Mouse (Mus musculus) hindbrain, postnatal 0 days (tissue): ENCODE results near the gene Ambra1. TPM values are rescaled to one million over a fixed set of nuclear protein-coding genes. Genes with fewer than 3 reads are reported as not detected.

Experiments
- ATAC-seq: fragments of 200-750 bp; cut with Nextera tagmentation; 2 replicates; pipeline ENCODE4 v1.8.0; 2017; ENCODE audit warnings: mild to moderate bottlenecking, moderate TSS enrichment, moderate library complexity
- DNase-seq: peaks from one replicate; pipeline ENCODE4 v3.0.0-alpha.2; 2015; ENCODE audit warnings: low spot score
- H3K27ac ChIP-seq: fragments of 300-500 bp; sonication (generic); 2 replicates; pipeline ENCODE4 v1.5.1; 2014; ENCODE audit warnings: mild to moderate bottlenecking
- H3K27me3 ChIP-seq: fragments of 300-500 bp; sonication (generic); 2 replicates; pipeline ENCODE4 v1.6.1; 2014; ENCODE audit warnings: low read length, mixed read lengths; ENCODE audit not compliant: insufficient read depth
- H3K36me3 ChIP-seq: fragments of 300-500 bp; sonication (generic); 2 replicates; pipeline ENCODE4 v1.6.1; 2014; ENCODE audit warnings: low read length, mixed read lengths; ENCODE audit not compliant: insufficient read depth
- H3K4me1 ChIP-seq: fragments of 300-500 bp; sonication (generic); 2 replicates; pipeline ENCODE4 v1.6.1; 2014; ENCODE audit warnings: antibody characterized with exemption, low read length, mixed read lengths; ENCODE audit not compliant: insufficient read depth
- H3K4me2 ChIP-seq: fragments of 300-500 bp; sonication (generic); 2 replicates; pipeline ENCODE4 v1.6.1; 2014; ENCODE audit warnings: low read depth, mild to moderate bottlenecking, low read length, moderate library complexity, mixed read lengths
- H3K4me3 ChIP-seq: fragments of 300-500 bp; sonication (generic); 2 replicates; pipeline ENCODE4 v1.5.1; 2014; ENCODE audit warnings: low read length
- H3K9ac ChIP-seq: fragments of 300-500 bp; sonication (generic); replicated peaks from 2 replicates; pipeline ENCODE4 v1.6.1; 2014; ENCODE audit warnings: mild to moderate bottlenecking, low read length, moderate library complexity, mixed read lengths
- H3K9me3 ChIP-seq: fragments of 300-500 bp; sonication (generic); 2 replicates; pipeline ENCODE4 v1.6.1; 2016; ENCODE audit warnings: low read length, mixed read lengths
- CTCF ChIP-seq: IDR thresholded peaks from 2 replicates; pipeline ENCODE4 v1.5.1; 2016; ENCODE audit warnings: antibody characterized with exemption, control low read depth, low read depth
- WGBS: fragments of 180-500 bp; shearing (Covaris S2); extraction: QIAGEN DNeasy Blood & Tissue Kit; methylation state at CpG from one replicate; pipeline ENCODE4 v1.1.7; 2014; 5-methylcytosine and 5-hydroxymethylcytosine counted together
- polyA plus RNA-seq: library from polyadenylated mRNA; unstranded; fragments of >200 nt; fragmentation: Nextera tagmentation; extraction: Ambion mirVana; gene quantifications from 2 replicates; pipeline ENCODE4 v1.2.1, GENCODE M21; 2015
- total RNA-seq: library from RNA; depleted of rRNA; stranded (reverse); fragments of >200 nt; gene quantifications from 2 replicates; pipeline ENCODE4 v1.2.3, GENCODE M21; 2014

Gene Ambra1
- total and polyA plus RNA-seq, 2 experiments from 2014 or later, result 15.7 to 50.6 TPM

- no peak overlapping the region for H3K4me3 ChIP-seq
- no peaks in the 10 kb centered on the region for H3K27me3 ChIP-seq
- no peak for ATAC-seq
- H3K36me3 ChIP-seq, result no peaks in the 10 kb centered on the region
- no peak for DNase-seq
- no peak for TF ChIP-seq CTCF
- H3K4me2 ChIP-seq, result no peak overlapping the region
- no peaks in the 10 kb centered on the region for H3K4me1 ChIP-seq
- H3K9me3 ChIP-seq, result no peaks in the 10 kb centered on the region
- no peak overlapping the region for H3K27ac ChIP-seq
- H3K9ac ChIP-seq, result no peak overlapping the region
- WGBS, result 73% methylated on average over 6 of the region's 6 CpGs
Observed at GRCm38 (mm10) chr2:91854575-91854974, 124.6 kb downstream of the Ambra1 start.

- H3K36me3 ChIP-seq, result no peaks in the 10 kb centered on the region
- ATAC-seq (no peak), DNase-seq (no peak)
- no peak overlapping the region for H3K9ac ChIP-seq
- H3K4me3 ChIP-seq, result no peak overlapping the region
- no peaks in the 10 kb centered on the region for H3K4me1 ChIP-seq
- TF ChIP-seq CTCF, result no peak
- H3K9me3 ChIP-seq, result no peaks in the 10 kb centered on the region
- no peaks in the 10 kb centered on the region for H3K27me3 ChIP-seq
- no peak overlapping the region for H3K4me2 ChIP-seq
- 74% methylated on average over 3 of the region's 3 CpGs for WGBS
- no peak overlapping the region for H3K27ac ChIP-seq
Observed at GRCm38 (mm10) chr2:91856958-91857357, 127.0 kb downstream of the Ambra1 start.

DNA sequence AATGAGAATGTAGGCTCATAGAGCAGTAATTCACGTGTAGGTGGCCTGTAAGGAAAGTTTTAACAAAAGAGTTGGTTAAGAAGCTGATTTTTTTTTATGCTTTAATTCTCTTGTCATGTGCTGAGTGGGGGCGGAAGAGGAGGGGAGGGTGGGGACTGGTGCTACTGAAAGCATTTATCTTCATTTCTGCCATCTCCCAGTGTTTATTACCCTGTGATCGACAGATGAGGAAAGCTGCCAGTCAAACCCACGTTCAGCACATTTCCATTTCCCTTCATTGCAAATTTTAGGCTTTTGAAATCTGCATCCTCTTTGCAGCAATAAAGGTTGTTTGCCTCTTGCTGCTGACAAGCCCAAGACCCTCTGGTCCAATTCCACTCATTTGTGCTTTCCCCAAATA is 129.5 kb downstream of the Ambra1 start:
- ATAC-seq (no peak), DNase-seq (no peak)
- H3K36me3 ChIP-seq, result no peaks in the 10 kb centered on the region
- no peak for TF ChIP-seq CTCF
- no peak overlapping the region for H3K4me3 ChIP-seq
- 38% methylated on average over 4 of the region's 4 CpGs for WGBS
- H3K27me3 ChIP-seq, result no peaks in the 10 kb centered on the region
- no peak overlapping the region for H3K27ac ChIP-seq
- no peaks in the 10 kb centered on the region for H3K4me1 ChIP-seq
- H3K9ac ChIP-seq, result no peak overlapping the region
- H3K9me3 ChIP-seq, result no peaks in the 10 kb centered on the region
- H3K4me2 ChIP-seq, result no peak overlapping the region

DNA sequence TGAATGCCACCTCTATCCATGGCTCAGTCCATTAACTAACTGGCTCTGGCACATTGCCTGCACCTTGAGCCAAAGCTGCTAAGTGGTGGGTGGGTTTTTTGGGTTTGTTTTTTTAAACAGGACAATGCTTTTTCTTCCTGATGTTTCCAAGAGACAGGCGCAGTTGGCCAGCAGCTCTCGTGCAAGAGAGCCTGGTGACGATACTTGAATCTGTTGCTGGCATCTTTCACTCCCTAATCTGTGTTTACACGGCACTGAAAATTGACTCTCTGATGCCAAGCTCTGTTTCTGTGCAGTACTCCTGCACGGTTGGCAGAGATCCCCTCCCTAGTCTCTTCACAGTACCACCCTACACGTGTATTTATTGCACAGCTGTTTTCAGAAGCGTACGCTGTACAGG is 140.8 kb downstream of the Ambra1 start:
- Histone ChIP-seq H3K9ac (no peak overlapping the region), H3K36me3 (no peaks in the 10 kb centered on the region), H3K27me3 (no peaks in the 10 kb centered on the region), H3K9me3 (no peaks in the 10 kb centered on the region), H3K4me1 (no peaks in the 10 kb centered on the region), H3K27ac (peak overlapping the region; percentile 69), H3K4me2 (peak overlapping the region; percentile 43), H3K4me3 (no peak overlapping the region)
- WGBS, result 16% methylated on average over 8 of the region's 8 CpGs
- TF ChIP-seq CTCF, result no peak
- DNase-seq, result peak; percentile 74
- ATAC-seq, result peak; percentile 69; the same call in 1 of the 2 replicates

- Histone ChIP-seq H3K27ac (peak overlapping the region; percentile 69), H3K4me2 (peak overlapping the region; percentile 43; the same call in 1 of the 2 replicates), H3K4me3 (no peak overlapping the region), H3K27me3 (no peaks in the 10 kb centered on the region), H3K36me3 (no peaks in the 10 kb centered on the region), H3K9ac (no peak overlapping the region), H3K9me3 (no peaks in the 10 kb centered on the region), H3K4me1 (no peaks in the 10 kb centered on the region)
- no peak for DNase-seq
- TF ChIP-seq CTCF, result no peak
- WGBS, result 29% methylated on average over 1 of the region's 1 CpGs
- ATAC-seq, result no peak
Observed at GRCm38 (mm10) chr2:91871225-91871624, 141.3 kb downstream of the Ambra1 start.

DNA sequence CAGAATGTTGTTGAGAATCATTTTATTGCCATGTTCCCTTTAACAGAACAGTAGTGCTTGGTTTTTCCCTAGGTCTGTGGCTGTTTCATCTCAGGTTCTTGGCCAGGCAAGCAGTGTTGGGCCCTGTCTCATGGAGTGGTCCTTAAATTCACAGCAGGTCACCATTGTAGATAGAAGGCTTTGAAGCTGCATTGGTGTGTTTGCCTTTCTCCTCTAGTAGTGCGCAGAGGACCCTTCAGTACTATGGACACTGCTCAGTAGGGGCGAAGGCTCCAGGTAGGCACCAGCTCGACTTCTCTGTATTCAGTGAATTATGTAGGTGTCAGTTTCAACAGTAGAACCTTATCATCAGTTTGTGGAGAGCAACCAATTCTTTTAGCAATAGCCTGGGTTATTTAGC is 142.7 kb downstream of the Ambra1 start:
- no peaks in the 10 kb centered on the region for H3K9me3 ChIP-seq
- WGBS, result 95% methylated on average over 3 of the region's 3 CpGs

DNA sequence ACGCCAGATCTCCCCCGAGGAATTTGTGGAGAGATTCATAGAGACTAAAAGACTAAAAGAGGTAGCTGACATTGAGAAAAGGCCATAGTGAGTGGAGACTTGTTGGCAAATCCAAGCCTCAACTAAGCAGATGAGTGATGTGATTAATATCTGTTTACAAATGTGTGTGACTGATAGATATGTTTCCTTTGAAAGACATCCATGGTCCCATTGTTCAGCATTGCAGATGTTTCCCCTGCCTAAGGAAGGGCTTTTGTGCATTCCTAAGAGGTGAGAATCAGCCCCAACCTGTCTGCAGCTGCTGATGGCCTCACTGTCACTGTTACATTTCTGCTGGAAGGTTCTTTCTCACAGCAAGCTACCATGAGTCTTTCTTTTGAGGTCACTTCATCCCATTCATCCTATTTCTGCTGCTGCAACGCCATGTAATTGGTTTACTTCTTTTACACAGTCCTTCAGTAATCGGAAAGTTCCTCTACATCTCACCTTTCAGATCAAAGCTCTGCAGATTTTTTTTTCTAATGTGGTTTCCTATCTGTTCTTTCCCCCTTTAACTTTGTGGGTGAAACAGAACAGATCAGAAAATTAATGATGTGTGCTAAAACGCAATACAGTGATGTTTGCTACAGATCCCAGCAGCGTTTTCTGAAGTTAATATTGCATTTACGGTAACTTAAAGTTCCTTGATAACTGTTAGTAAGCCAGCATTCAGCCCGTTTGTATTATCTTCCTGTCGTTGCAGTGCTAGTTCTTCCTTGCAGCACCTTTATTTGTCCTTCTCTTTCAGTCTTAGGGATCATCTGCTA is 146.3 kb downstream of the Ambra1 start:
- no peak for TF ChIP-seq CTCF
- H3K4me3 ChIP-seq, result no peak overlapping the region

More for the DNA sequence above, 142.7 kb downstream of the Ambra1 start:
- H3K4me2 ChIP-seq, result no peak overlapping the region
- no peak overlapping the region for H3K4me3 ChIP-seq
- H3K4me1 ChIP-seq, result no peaks in the 10 kb centered on the region
- no peak overlapping the region for H3K9ac ChIP-seq
- ATAC-seq (no peak), DNase-seq (no peak)
- no peaks in the 10 kb centered on the region for H3K27me3 ChIP-seq
- no peaks in the 10 kb centered on the region for H3K36me3 ChIP-seq
- no peak overlapping the region for H3K27ac ChIP-seq
- no peak for TF ChIP-seq CTCF

More for the DNA sequence above, 146.3 kb downstream of the Ambra1 start:
- Histone ChIP-seq H3K27ac (no peak overlapping the region), H3K36me3 (no peaks in the 10 kb centered on the region), H3K9ac (no peak overlapping the region), H3K9me3 (no peaks in the 10 kb centered on the region), H3K27me3 (no peaks in the 10 kb centered on the region), H3K4me2 (no peak overlapping the region), H3K4me1 (no peaks in the 10 kb centered on the region)
- ATAC-seq (no peak), DNase-seq (no peak)
- WGBS, result 90% methylated on average over 9 of the region's 9 CpGs
